Mouse (Mus musculus): ENCODE results near the gene Mccc2. TPM values are rescaled to one million over a fixed set of nuclear protein-coding genes. Genes with fewer than 3 reads are reported as not detected.

The Mccc2 gene
- polyA plus RNA-seq, 1 experiment = 38.8 TPM

DNA sequence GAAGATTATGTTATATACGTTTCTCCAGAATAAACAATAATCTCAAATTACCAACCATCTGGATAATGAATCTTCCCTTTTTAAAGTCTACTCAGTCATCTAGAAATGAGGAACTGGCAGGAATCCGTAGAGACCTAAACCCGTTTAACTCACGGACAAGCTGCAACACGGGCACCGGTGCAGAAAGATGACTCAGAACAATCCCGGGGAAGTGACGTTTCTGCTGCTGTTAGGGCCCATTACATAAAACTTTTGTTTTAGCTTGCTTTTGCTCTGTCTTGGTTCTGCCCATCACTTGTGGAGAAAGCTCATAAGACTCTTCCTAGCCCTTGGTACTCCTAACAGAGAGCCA lies 76.1 kb downstream of the Mccc2 start:
- DNase-seq (ENCODE audit: low read depth) = no peak

DNA sequence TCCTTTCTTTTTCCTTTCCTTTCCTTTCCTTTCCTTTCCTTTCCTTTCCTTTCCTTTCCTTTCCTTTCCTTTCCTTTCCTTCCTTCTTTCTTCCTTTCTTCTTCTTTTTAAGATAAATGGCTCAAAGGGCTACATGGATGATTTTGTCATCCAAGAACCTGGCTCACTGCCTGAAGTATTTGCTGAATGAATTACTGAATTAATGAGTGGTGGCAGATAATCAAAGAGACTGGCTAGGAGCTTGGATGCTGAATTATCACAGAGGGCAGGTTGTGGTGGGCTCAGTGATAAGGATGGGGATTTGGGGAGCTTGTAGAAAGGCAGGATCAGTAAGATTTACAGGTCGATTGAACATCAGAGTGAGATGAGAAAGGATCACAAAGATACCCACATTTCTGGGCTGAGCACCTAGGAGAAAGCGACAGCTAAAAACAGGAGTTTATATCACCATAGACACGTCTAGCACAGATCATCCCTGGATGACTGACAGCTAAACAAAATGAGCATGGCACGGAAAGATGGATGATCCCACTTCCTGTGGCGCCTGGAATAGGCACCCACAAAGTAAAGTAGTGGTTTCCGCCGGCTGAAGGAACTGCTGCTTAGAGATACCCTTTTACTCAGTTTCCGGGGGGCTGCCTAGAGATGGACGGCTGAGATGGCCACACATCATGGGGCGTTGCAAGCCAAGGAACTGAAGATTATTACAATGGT lies 76.7 kb downstream of the Mccc2 start:
- no peak for DNase-seq (ENCODE audit: low read depth)

DNA sequence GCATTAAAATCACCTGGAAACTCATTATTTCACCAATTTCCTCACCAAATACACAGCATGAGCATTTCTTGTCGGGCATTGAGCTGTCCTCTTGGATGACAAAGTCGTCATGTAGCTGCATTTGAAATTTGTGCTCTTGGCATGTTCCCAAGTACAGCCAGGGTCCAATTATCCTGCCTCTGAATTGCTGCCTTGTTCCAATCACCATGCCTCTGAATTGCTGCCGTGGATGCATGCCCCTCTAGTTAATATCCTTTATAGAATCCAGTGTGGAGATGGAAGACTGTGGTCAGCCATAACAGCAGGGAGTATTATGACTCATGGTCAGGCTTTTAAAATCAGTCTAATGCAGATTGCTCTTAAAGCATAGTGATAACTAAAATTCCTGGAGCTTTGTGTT lies 77.7 kb downstream of the Mccc2 start:
- DNase-seq (ENCODE audit: low read depth) = no peak

DNA sequence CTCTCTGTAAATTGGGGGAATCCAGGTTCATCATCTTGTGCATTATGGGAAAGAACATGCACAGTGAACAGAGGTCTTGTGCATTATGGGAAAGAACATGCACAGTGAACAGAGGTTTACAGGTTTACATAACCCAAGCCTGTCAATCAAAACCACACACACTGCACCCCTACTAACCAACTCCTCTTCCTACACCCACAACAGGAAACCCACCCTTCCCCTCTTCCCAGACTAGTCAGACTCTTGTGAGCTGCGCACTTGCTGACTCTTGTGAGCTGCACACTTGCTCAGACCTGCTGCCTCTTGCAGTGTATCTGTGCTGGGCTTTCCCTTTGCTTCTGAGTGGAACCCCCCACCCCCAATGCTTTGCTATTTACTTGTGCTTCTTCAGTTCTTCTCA lies 83.0 kb downstream of the Mccc2 start:
- no peak for DNase-seq (ENCODE audit: low read depth)

DNA sequence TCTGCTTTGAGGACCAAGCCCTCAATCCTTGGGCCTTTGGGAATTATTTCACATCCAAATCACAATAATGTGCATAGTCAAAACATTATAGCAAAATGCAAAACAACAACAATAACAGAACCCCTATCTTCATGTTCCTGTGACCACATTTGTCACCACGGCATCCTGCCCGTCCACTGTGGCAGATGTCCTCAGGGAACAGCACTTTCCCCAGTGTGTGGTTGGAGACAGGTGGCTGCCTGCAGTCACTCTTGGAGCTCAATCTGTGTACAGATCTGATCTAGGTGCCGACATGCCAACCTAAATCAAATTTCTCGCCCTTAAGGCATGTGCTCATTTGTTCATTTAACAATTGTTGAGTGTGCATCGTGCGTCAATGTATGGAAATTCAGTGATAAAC lies 83.9 kb downstream of the Mccc2 start:
- no peak for DNase-seq (ENCODE audit: low read depth)

DNA sequence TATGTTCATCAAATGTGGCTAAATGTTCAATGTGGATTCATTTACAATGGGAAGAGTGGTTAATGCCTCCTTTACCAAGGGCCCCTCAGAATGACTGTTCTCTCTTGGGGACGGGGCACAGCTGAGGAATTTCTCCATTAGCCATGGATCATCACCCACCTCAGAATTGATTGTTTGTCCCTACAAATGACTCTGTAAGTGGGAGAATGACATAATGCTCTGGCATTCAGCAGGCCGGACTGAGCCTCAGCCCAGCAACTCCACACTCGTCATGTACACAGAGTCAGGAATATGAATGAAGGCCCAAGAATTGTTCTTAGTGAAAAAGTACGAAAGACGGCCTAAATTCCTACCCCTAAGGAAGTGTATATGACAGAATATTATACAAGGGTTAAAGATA lies 89.2 kb downstream of the Mccc2 start:
- DNase-seq (ENCODE audit: low read depth) = no peak

DNA sequence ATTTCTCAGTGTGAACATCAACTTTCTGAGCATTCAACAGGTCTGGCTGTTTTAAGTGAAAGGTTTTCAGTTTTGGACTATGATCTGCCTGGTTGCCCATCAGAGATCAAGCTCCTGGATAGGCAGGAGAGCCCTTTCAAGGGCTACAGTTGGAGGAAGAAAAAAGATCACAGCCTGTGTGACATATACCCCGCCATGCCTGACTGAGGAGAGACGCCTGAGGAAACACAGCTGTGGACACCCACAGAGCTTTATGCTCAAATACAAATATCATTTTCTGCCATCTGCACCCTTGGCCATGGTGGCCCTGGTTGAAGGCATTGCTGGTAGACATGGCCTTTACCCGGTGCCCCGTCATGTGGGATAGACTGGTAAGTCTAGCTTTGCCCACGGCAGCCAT lies 99.8 kb downstream of the Mccc2 start:
- DNase-seq (ENCODE audit: low read depth) = no peak

DNA sequence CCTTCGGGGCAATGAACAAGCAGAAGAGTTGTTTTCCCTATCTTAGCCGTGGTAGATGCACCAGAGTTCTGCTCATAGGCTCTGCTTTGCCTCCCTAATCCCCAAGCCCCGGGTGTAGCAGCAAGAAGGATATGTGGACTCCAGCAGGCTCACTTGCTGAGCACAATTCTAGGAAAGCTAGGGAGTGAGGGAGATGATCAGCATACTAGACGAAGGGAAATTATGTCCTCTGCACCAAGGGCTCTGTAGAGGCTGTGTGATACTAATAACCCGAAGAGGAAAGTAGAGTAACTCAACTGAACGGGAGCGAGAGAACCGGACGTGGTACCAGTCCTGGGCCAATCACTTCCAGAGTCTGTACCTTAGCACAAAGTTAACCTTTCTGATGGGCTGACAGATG lies 114.5 kb downstream of the Mccc2 start, which contains the start of gene Cartpt:
Gene Cartpt, minus strand, starts transcription at position 127 of the 400 bp plus-strand sequence.
- DNase-seq (ENCODE audit: low read depth) = no peak

DNA sequence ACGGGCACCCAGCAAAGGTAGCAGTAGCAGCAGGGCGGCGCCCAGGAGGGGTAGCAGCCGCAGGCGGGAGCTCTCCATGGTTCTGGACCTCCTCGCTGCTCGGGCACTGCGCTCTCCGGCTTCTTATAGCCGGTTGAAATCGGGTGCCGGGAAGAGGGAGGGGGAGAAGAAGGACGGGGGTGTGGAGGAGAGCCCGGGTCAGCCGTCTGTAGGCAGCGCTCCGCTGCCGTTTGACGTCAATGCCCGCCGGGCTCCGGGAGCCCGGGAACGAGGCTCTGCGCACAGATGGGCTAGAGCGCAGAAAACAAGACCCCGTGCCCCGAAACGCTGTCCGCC lies 114.9 kb downstream of the Mccc2 start:
- no peak for DNase-seq (ENCODE audit: low read depth)

DNA sequence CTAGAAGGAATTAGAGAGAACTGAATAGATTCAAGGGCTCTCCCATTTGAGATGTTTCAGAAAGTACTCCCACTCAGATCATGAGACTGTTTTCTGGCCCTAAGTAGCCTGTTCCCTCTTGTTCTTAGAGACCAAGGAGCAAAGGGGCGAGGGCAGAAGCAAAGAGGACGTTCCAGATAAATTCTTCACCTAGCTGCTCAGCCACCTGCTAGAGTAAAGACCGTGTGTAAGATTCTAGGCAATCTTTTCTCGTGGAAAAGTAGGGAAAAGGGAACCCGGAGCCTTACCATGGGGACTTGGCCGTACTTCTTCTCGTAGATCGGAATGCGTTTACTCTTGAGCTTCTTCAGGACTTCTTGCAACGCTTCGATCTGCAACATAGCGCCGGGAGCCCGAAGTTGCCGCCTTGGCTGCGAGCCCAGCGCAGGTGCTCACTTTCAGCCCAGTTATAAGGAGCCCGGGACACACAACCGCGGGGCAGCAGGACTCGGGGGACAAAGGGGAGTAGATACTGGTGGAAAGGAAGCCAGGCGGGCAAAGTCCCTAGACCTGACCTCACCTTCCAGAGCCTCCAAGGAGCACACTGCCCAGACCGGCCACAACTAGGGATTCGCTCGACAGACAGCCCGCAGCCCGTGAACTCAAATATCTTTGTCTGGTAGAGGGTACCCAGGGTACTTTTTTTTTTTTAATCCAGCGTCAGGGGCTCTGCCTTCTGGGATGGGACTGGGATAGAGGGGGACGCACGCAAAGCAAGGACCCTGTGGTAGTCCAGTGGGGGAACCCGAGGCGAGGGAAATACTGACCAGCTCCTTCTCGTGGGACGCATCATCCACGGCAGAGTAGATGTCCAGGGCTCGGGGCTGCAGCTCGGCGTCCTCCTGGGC lies 115.5 kb downstream of the Mccc2 start:
- DNase-seq (ENCODE audit: low read depth) = no peak

DNA sequence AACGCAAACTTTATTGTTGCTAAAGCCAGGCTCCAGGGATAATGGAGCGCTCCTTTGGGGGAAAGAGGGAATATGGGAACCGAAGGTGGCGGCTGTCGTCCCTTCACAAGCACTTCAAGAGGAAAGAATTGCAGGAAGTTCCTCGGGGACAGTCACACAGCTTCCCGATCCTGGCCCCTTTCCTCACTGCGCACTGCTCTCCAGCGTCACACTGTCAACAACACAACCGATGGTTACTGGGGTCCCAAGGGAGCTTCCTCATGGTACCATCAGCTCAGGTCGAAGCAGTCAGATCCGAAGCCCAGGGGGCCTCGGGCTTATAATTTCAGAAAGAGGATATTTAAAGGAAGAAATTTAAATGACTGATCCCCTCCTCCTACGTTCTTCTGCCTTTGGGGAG lies 116.6 kb downstream of the Mccc2 start:
- DNase-seq (ENCODE audit: low read depth) = no peak

Other genes starting within 250 kb of the Mccc2 start
- gene Cartpt, start 114.5 kb downstream of the Mccc2 start, polyA plus RNA-seq (2012; rRNA removed) = 0.36 TPM in 2 replicates
- 2.1 and 3.3 TPM in 2 replicates for gene Bdp1, start 88.4 kb upstream of the Mccc2 start, polyA plus RNA-seq (2012; rRNA removed)
- gene Serf1, start 92.4 kb upstream of the Mccc2 start, polyA plus RNA-seq (2012; rRNA removed) = 4.7 and 9.7 TPM in 2 replicates
- 11.7 and 16.0 TPM in 2 replicates for gene Smn1, start 109.2 kb upstream of the Mccc2 start, polyA plus RNA-seq (2012; rRNA removed)
- gene Naip2, start 186.5 kb upstream of the Mccc2 start, polyA plus RNA-seq (2012; rRNA removed) = 0.84 and 1.0 TPM in 2 replicates
- 1.4 and 1.6 TPM in 2 replicates for gene Naip5, start 230.7 kb upstream of the Mccc2 start, polyA plus RNA-seq (2012; rRNA removed)